Mouse (Mus musculus): Measurements from ENCODE around the gene Rtl10.

DNA sequence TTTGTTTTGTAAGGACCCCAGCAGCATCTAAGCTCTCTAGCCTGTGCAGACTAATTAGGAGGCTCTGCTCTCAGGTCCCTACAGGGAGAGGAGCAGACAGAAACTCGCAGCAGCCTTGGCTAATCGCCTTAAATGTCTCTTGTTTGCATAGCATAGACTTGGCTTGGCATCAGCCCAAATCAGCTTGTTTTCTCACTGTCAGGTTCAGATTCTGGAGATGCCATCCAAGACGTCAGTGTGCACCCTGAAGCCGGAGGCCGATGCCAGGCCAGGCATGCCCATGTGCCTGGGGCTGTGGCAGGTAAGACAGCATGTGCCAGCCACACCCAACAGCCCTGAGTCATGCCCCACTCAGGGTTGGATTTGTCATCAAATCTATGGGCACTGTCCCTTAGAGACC is 49.2 kb downstream of the Rtl10 start:
- no peak for TF ChIP-seq GATA1 (IDR thresholded peaks at IDR 0.05; ENCODE audit: borderline replicate concordance, low read length)
- no peak for TF ChIP-seq CTCF (IDR thresholded peaks at IDR 0.05; ENCODE audit: low read depth, low read length)
- no peak for TF ChIP-seq TAL1 (conservative IDR thresholded peaks at IDR 0.05; ENCODE audit: low read depth, low read length)
